Mouse (Mus musculus) 3T3-L1 (cell line): ENCODE data around the gene Olfr47.
"Not testable (repeated sequence)": the region's sequence is repeated elsewhere in the genome, so short reads cannot be mapped to it uniquely, and the experiment has no call there.

Source experiments
- DNase-seq: peaks from one replicate; pipeline ENCODE4 v3.0.0-alpha.2; 2015; ENCODE audit warnings: low read depth, low spot score

Olfr47 gene

DNA sequence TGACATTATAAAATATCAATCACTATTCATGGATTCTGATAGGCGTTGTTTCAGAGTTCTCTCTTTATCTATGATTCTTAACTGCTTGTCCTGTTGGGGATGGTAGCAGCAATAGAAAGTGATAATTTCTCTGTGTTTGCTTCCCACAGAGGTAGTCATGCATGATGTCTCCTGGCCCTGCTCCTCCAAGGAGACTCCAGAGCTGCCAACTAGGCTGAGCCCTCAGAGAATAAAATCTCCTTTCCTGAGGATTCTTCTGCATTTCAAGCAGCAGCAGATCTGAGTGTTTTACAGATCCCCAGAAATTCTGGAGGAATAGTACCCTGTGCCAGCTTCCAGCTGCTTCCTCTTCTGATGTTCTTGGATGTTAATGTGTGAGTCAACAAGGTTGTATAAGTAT, at the start of gene Olfr47:
TSS of gene Olfr47 (plus strand) at position 275 of the 400 bp plus-strand sequence.
- DNase-seq = not testable (repeated sequence)

DNA sequence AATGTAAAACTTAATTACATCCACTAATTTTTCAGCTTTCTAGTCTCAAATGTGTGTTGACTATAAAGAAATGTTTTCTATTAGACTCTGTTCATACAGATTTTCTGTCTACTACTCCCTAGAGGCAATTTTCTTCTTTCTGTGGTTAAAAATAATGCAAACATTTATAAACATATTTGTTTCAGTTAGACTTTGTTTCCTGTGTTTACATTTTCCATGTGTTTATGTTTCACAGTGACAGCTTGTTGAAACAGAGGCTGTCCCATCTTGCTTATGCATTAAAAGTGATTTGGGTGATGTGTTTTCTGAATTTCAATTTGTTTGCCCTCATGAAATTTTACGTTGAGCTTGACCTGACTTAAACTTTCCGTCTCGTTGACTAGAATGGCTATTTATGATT, 40.3 kb upstream of the Olfr47 start:
- DNase-seq = no peak

DNA sequence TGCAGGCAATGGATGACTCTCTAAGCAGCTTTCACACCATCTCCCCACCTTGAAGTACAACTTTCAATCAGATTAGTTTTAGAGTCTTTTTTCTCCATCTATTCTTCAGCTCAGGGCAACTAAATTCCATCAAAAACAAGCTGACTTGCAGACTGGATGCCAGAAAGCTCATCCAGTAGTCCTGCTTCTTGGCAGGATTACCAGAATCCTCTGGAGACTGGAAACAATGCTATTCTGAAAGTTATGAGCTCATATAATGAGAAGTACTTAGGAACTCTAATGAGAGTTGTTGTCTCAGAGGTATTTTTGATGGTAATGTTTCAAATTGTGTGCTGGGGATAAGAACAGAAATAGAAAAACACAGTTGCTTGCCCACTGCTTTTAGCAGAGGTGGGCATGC, 34.5 kb upstream of the Olfr47 start, which contains the start of gene Olfr435:
TSS of gene Olfr435 (plus strand) at position 366 of the 400 bp plus-strand sequence.
- DNase-seq = peak; percentile 9

DNA sequence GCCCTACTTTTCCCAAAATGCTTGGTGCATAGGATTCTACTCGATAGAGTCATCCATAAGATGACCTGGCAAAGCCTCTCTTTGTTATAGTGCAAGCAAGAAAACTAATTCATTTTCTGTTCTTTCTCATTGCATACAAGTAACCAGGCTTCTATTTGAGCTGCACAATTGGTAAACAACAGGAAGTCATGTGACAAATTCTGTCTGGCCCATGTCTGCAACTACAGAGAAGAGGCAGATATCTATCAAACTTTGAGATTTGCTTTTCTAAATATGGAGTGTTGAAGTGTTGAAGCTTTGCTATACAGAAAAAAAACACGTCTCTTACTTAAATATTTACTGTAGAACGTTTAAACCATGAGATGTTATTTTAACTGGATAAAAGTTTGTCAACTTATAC, 33.2 kb upstream of the Olfr47 start:
- DNase-seq = no peak

DNA sequence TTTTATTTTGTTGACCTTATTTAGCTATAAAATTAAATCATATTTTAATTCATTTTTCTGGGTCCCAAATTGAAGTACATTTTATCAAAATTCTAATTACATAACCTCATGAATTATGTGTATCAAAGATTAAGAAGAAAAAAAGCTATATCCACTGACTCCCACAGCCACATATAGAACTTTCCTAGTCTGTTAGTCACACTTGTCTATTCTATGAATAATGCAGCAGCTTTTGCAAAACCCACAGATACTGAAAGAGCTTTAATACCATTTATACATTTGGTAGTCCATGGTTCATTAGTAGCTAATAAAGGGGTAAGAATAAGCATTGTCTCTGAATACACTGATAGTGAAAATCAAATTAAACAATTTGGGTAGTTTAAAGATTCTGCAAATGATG, 28.5 kb upstream of the Olfr47 start:
- DNase-seq = no peak

DNA sequence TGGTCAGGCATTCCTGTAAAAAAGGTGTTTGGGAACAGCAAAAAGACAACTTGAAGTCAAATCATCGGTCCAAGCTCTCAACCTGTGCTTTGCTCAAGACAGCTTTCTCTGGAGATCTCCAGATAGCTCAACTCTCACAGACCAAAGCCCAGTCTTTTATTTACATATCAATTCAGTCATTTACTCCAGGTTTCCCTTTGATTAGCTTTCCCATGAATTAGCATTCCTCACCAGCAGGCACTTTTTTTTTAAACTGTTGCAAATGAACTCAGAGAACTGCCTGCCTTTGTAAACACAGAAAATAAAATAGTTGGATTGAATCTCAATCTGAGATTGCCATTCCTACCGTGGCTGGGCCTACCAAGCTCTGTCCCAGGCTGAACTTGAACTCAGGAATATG, 26.0 kb upstream of the Olfr47 start:
- no peak for DNase-seq

DNA sequence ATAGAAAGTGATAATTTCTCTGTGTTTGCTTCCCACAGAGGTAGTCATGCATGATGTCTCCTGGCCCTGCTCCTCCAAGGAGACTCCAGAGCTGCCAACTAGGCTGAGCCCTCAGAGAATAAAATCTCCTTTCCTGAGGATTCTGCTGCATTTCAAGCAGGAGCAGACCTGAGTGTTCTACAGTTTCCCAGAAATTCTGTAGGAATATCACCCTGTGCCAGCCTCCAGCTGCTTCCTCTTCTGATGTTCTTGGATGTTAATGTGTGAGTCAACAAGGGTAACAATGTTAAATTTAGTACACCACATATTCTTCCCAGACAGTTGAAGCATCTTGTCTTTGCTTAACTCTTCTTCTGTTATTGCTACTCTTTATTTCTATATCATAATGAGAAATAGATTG, 18.5 kb upstream of the Olfr47 start, which contains the start of gene Olfr434:
TSS of gene Olfr434 (plus strand) at position 149 of the 400 bp plus-strand sequence.
- DNase-seq = not testable (repeated sequence)

DNA sequence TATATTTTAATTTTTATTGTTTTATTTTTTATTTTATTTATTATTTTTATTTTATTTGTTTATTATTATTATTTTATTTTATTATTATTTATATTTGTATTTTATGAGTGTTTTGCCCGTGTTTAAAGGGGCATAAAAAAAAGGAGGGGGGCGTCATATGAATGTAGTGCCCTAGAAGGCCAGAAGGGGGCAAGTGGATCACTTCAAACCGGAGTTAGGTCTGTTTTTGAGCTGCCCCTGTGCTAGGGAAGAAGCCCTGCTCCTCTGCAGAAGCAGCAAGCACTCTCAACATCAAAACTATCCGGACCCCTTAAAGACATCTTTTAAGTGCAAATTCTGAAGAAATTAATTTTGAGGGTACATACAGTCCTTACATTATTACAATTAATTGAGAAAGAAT, 10.7 kb downstream of the Olfr47 start:
- peak; percentile 53 for DNase-seq

DNA sequence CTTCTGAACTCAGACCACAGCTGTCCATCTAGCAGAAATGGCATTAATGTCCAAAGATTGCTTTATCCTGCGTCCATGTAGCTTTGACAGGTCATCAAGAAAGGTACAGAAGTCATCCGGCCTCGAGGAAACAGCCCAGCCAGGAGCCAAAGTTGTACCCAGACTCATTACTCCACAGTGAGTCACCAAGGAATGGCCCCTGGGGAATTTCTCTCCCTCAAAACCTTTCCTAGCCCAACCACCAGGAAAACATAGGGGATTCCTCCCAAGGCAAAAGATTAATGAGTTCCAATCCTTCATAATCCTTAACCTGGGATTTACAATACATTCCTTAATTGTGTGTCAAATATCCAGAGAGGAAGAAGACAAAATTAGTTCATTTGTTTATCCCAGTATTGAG, 16.1 kb downstream of the Olfr47 start:
- DNase-seq = peak; percentile 97

DNA sequence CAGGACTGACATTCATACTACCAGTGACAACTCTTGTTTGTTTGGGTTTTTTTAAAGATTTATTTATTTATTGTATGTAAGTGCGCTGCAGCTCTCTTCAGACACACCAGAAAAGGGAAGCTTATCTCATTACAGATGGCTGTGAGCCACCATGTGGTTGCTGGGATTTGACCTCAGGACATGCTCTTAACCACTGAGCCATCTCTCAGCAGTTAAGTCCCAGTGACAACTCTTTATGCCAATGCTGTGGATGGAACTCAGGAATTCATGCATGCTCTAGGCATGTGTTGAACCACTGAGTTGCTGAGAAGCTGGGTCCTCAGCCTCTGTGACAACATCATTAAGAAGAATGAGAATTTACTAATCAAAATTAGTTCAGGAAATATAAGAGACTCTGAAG, 21.7 kb downstream of the Olfr47 start:
- no peak for DNase-seq

DNA sequence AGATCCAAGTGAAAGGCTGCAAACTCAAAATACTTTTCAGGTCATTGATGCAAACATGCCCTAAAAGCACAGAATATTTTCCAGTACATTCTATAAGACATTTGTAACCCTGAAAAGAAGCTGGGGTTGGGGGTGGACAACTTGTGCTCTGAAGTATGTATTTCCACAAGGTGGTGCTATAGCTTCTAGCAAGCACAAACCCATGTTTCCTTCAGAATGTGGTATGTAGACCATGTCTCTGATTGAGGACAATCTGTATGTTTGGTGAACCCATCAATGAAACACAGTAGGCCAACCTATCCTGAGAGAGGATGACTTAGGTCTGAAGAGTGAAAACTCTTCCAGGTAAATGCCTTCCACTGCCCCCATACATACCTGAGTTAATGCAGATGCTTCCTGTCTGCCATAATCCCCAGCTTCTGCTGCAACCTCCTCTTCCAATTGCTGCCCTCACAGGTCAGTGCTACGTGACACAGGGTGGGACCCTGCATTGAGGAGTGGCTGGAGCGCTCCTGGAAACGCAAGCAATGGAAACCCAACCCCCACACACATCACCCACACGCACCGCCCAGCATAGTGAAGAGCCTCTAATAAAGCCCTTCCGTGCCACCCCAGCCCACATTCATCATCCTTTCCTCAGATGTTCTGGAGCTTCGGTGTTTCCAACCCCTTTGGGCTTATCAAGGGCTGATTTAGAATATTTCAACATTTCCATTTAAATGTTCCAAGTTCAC, 23.0 kb downstream of the Olfr47 start:
- DNase-seq = peak; percentile 69

DNA sequence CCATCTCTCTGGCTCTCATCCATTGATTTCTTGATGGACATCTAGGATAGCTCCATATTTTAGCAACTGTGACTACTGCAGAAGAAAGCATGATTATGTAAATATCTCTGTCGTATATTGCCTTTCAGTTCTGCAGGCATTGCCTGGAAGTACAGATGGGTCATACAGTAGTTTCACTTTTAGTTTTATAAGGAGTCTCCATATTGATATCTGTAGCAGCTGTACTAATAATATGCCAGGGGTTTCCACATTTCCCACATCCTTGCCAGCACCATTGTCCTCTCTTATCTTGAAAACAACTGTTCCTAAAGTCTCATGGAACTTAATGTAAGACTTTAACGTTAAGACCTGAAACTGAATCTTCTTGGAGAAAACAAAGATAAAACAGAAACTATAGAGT, 29.4 kb downstream of the Olfr47 start:
- DNase-seq = no peak

DNA sequence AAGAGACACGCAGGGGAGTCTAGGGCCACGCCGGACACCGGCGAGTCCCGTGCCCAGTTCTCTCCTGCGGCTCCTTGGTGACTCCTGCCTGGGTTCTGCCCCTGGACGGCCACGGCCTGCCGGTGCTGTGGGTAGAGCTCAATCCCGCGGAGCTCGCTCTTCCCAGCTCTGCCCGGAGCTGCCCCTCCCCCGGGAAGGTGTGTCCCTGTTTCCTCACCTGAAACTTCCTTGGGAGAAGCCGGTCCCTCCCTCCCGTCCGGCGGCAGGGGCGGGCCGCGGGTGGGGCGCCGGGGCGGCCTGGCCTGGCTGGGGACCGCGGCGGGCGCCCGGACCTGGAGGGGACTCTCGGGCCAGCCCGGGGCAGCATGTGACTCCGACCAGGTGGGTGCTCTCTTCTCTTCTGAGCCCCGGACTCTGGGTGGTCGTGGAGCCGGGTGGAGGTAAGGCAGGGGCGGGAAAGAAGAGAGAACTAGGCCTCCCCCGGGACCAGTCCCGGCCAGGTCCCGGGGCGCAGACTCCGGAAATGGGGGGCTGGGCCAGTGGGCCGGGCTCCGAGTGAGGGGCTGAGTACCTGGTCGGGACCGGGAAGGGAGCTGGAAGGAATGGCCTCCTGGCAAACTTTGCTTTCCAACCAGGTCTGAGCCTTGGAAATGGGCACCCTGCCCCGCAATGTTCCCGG, 34.2 kb downstream of the Olfr47 start, which contains the start of gene Arhgef5:
TSS of gene Arhgef5 (plus strand) at position 220 of the 679 bp plus-strand sequence.
- DNase-seq = peak; percentile 39

DNA sequence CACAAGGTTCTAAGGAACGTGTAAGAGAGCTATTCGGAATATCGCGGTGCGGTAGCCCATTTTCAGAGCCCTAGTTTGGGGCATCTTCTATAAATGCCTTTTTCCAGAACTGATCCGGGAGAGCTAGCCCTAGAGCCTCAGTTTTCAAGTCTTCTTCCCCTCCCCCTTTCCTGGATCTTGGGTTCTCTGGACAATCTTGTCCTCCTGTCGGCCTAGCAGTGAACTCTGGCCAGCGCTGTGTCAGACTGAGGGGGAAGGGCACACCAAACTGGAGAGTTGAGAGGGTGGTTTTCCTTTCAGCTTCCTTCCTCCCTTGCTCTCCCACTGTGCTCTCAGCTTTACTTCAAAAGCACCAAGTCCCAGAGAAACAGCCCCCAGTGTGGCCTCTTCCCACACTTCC, 35.0 kb downstream of the Olfr47 start:
- DNase-seq = peak; percentile 38

DNA sequence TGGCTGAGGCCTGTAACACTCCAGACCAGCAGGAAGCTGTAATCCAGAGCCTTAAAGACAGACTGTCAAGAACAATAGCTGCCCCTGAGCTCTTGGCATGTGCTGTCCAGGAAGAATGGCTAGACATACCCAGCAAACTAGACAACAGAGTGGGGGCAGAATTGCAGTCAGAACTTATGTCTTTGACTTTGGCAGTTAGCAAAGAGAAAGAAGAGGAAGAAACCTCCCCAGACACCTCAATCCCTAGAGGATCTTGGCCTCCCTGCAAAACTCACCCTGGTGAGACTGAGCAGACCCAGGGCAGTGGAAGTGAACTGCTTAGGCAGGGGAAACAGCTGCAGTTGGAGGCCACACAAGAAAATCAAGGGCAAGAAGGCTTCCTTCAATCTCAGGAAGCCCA, 41.3 kb downstream of the Olfr47 start:
- no peak for DNase-seq

DNA sequence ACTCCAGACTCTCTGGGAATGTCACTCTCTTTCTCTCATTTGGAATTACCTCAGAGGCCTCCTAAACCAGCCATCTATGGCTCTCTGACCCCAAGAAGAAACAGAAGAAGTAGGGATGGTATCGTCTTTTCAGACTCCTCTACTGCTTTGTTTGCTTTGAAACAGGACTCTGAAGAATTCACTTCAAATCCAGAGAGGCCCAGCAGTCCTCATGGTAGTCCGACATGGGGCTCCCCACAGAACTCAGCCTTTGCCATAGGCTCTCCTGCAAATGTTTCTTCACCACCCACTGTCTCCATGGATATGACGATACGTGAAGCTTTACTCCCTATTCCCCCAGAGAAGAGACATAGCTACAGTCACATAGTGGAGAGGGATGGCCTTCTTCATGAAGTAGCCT, 42.8 kb downstream of the Olfr47 start:
- no peak for DNase-seq

DNA sequence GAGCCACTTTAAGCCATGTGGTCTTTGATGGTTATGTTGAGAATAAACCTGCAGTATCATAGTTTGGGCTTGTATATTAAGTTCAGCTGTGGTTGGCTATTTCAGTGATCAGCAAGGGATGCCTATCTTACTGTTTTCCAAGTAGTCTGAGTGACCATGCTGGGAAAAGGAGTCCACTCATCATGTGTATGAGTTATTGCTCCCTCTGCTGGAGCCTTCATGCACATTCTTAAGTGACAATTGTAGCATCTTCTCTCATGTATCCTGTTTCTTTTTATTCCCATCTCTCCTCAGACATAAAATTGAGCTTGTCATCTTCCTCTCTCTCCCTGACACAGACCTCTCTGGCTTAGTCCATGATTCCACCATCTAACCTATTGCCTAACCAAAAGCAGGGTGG, 46.9 kb downstream of the Olfr47 start:
- peak; percentile 78 for DNase-seq

DNA sequence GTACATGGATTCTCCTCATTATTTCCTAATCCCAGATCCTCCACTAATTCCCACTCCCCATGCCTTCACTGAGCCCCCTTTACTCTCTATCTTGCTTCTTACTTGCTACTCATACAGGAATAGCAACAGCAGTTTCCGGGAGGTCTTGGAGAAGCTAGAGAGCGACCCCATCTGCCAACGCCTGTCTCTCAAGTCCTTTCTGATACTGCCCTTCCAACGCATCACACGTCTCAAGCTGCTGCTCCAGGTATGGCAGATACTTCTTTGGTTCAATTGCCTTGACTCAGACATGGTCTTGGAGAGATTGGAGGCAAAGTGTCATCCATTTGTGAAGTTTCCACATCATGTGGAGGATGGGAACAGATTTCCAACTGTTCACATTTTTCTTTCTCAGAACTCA, 49.2 kb downstream of the Olfr47 start:
- no peak for DNase-seq
